Mouse (Mus musculus): Measurements from ENCODE around the gene Snx33. TPM values are rescaled to one million over a fixed set of nuclear protein-coding genes. Genes with fewer than 3 reads are reported as not detected.

Snx33 gene
- polyA plus RNA-seq, 1 experiment from 2014 or later: 8.7 TPM

GRCm38 (mm10) chr9:56926387-56926786 is 1.8 kb downstream of the Snx33 start:
- Histone ChIP-seq H3K4me1 (ENCODE audit: insufficient read depth, low read depth, low read length) (peaks cover 46% of the 10 kb centered on the region), H3K36me3 (ENCODE audit: insufficient read depth, low read length) (0 out of 2 replicates have a peak, but pooled peaks cover 3% of the 10 kb centered on the region), H3K4me3 (ENCODE audit: low read depth, low read length) (peak overlapping the region; percentile 72), H3K9me3 (ENCODE audit: low read length) (no peaks in the 10 kb centered on the region; the same call in 1 of the 2 replicates), H3K27ac (ENCODE audit: low read length) (peak overlapping the region; percentile 94), H3K9ac (replicated peaks; ENCODE audit: low read depth) (peak overlapping the region; percentile 81; the same call in 1 of the 2 replicates), H3K27me3 (replicated peaks; ENCODE audit: insufficient read depth, low read length) (no peaks in the 10 kb centered on the region), H3K4me2 (replicated peaks; ENCODE audit: low read depth, low read length) (peak overlapping the region; percentile 67)
- TF ChIP-seq CTCF (IDR thresholded peaks at IDR 0.05): 0 out of 2 replicates have a peak, but pooled peaks have one; percentile 1
- TF ChIP-seq EP300 (IDR thresholded peaks at IDR 0.05): no peak
- DNase-seq (ENCODE audit: low spot score): no peak
- WGBS: 65% methylated on average over 10 of the region's 10 CpGs
- ATAC-seq: no peak

- H3K36me3 ChIP-seq (ENCODE audit: insufficient read depth, low read length): 0 out of 2 replicates have a peak, but pooled peaks cover 3% of the 10 kb centered on the region
- no peaks in the 10 kb centered on the region; the same call in 1 of the 2 replicates for H3K9me3 ChIP-seq (ENCODE audit: low read length)
- no peak overlapping the region; the same call in 1 of the 2 replicates for H3K4me3 ChIP-seq (ENCODE audit: low read depth, low read length)
- no peaks in the 10 kb centered on the region for H3K27me3 ChIP-seq (replicated peaks; ENCODE audit: insufficient read depth, low read length)
- H3K9ac ChIP-seq (replicated peaks; ENCODE audit: low read depth): 0 out of 2 replicates have a peak overlapping the region, but pooled peaks have one; percentile 1
- H3K4me2 ChIP-seq (replicated peaks; ENCODE audit: low read depth, low read length): peak overlapping the region; percentile 67
- WGBS: 95% methylated on average over 10 of the region's 10 CpGs
- no peak for TF ChIP-seq EP300 (IDR thresholded peaks at IDR 0.05)
- TF ChIP-seq CTCF (IDR thresholded peaks at IDR 0.05): no peak
- H3K4me1 ChIP-seq (ENCODE audit: insufficient read depth, low read depth, low read length): peaks cover 46% of the 10 kb centered on the region
- ATAC-seq: no peak
- H3K27ac ChIP-seq (ENCODE audit: low read length): no peak overlapping the region
- DNase-seq (ENCODE audit: low spot score): no peak
Measured at GRCm38 (mm10) chr9:56926025-56926360, 2.2 kb downstream of the Snx33 start.

GRCm38 (mm10) chr9:56925291-56926024 is 2.7 kb downstream of the Snx33 start:
- no peak for ATAC-seq
- WGBS: 65% methylated on average over 26 of the region's 26 CpGs
- Histone ChIP-seq H3K4me1 (ENCODE audit: insufficient read depth, low read depth, low read length) (peaks cover 46% of the 10 kb centered on the region), H3K36me3 (ENCODE audit: insufficient read depth, low read length) (0 out of 2 replicates have a peak, but pooled peaks cover 3% of the 10 kb centered on the region), H3K4me2 (replicated peaks; ENCODE audit: low read depth, low read length) (peak overlapping the region; percentile 67), H3K27ac (ENCODE audit: low read length) (peak overlapping the region; percentile 75), H3K4me3 (ENCODE audit: low read depth, low read length) (peak overlapping the region; percentile 31), H3K27me3 (replicated peaks; ENCODE audit: insufficient read depth, low read length) (no peaks in the 10 kb centered on the region), H3K9me3 (ENCODE audit: low read length) (no peaks in the 10 kb centered on the region; the same call in 1 of the 2 replicates), H3K9ac (replicated peaks; ENCODE audit: low read depth) (peak overlapping the region; percentile 6; the same call in 1 of the 2 replicates)
- no peak for TF ChIP-seq CTCF (IDR thresholded peaks at IDR 0.05)
- no peak for TF ChIP-seq EP300 (IDR thresholded peaks at IDR 0.05)
- DNase-seq (ENCODE audit: low spot score): no peak

- peak; percentile 93 for DNase-seq (ENCODE audit: low spot score)
- 7% methylated on average over 7 of the region's 7 CpGs for WGBS
Measured at GRCm38 (mm10) chr9:56924651-56925027, 3.5 kb downstream of the Snx33 start.

GRCm38 (mm10) chr9:56923841-56924650 is 4.1 kb downstream of the Snx33 start:
- H3K9me3 ChIP-seq (ENCODE audit: low read length): no peaks in the 10 kb centered on the region; the same call in 1 of the 2 replicates
- 30% methylated on average over 8 of the region's 8 CpGs for WGBS
- TF ChIP-seq CTCF (IDR thresholded peaks at IDR 0.05) (no peak), EP300 (IDR thresholded peaks at IDR 0.05) (no peak)
- peak; percentile 2 for ATAC-seq
- H3K4me3 ChIP-seq (ENCODE audit: low read depth, low read length): peak overlapping the region; percentile 31
- peaks cover 3% of the 10 kb centered on the region; the same call in 1 of the 2 replicates for H3K36me3 ChIP-seq (ENCODE audit: insufficient read depth, low read length)
- DNase-seq (ENCODE audit: low spot score): peak; percentile 33
- H3K9ac ChIP-seq (replicated peaks; ENCODE audit: low read depth): 0 out of 2 replicates have a peak overlapping the region, but pooled peaks have one; percentile 36
- peak overlapping the region; percentile 67 for H3K4me2 ChIP-seq (replicated peaks; ENCODE audit: low read depth, low read length)
- H3K4me1 ChIP-seq (ENCODE audit: insufficient read depth, low read depth, low read length): peaks cover 46% of the 10 kb centered on the region
- H3K27me3 ChIP-seq (replicated peaks; ENCODE audit: insufficient read depth, low read length): no peaks in the 10 kb centered on the region
- H3K27ac ChIP-seq (ENCODE audit: low read length): peak overlapping the region; percentile 75

More at GRCm38 (mm10) chr9:56924651-56925027, 3.5 kb downstream of the Snx33 start:
- peak overlapping the region; percentile 36; the same call in 1 of the 2 replicates for H3K9ac ChIP-seq (replicated peaks; ENCODE audit: low read depth)
- H3K4me1 ChIP-seq (ENCODE audit: insufficient read depth, low read depth, low read length): peaks cover 46% of the 10 kb centered on the region
- TF ChIP-seq EP300 (IDR thresholded peaks at IDR 0.05) (peak; percentile 61; the same call in 1 of the 2 replicates), CTCF (IDR thresholded peaks at IDR 0.05) (no peak; the same call in 1 of the 2 replicates)
- H3K4me3 ChIP-seq (ENCODE audit: low read depth, low read length): peak overlapping the region; percentile 31
- H3K9me3 ChIP-seq (ENCODE audit: low read length): no peaks in the 10 kb centered on the region; the same call in 1 of the 2 replicates
- peaks cover 3% of the 10 kb centered on the region; the same call in 1 of the 2 replicates for H3K36me3 ChIP-seq (ENCODE audit: insufficient read depth, low read length)
- H3K27me3 ChIP-seq (replicated peaks; ENCODE audit: insufficient read depth, low read length): no peaks in the 10 kb centered on the region
- H3K4me2 ChIP-seq (replicated peaks; ENCODE audit: low read depth, low read length): peak overlapping the region; percentile 67
- peak overlapping the region; percentile 75 for H3K27ac ChIP-seq (ENCODE audit: low read length)
- ATAC-seq: peak; percentile 76
